Mouse (Mus musculus): Measurements from ENCODE around the gene Zfp119b.

DNA sequence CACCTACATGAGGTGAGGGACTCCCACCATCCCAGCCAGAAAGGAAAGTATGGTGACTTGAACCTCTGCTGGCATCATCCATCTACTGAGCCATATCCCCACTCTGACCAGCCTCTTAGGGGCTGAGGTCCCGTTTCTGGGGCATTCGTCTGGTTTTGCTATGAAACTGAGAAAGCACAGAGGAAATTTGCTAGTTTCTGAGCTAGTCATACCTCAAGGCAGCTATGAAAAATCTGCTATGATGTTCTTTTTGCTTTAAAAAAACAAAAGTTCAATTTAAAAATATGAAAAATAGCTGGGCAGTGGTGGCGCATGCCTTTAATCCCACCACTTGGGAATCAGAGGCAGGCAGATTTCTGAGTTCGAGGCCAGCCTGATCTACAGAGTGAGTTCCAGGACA is 653 bp downstream of the Zfp119b start:
- no peak for TF ChIP-seq EP300 (IDR thresholded peaks at IDR 0.05; ENCODE audit: insufficient read depth, low read depth, low read length)
- TF ChIP-seq CTCF (IDR thresholded peaks at IDR 0.05; ENCODE audit: low read depth, low read length) = no peak
